Mouse (Mus musculus): ENCODE data around the gene Gstt2.

Gene Gstt2

GRCm38 (mm10) chr10:75837248-75837759 lies at the start of gene Gstt2:
Gene Gstt2, minus strand, starts transcription at chr10:75837424.
- in situ Hi-C loops (cut with MboI, MseI), result no loop called here

DNA sequence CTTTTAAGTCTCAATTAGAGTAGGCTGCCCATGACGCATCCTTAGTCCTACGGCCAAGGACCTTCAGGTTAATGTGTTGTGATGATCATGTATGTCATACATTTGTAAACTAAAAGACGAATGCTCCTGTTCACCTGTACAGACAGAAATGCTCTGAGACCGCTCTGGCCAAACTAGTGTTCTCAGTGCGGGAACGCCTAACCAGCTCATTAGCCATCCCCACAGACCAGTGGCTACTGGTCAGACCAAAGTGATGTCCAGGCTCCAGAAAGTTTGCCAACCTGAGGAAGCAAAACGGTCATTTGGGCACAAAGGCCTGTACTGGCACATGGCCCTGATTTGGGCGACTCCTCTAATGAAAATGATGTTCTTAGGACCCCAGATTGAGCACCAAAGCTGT lies 47.5 kb upstream of the Gstt2 start:
- in situ Hi-C loops (cut with MboI, MseI), result loop anchor here (5.0 kb wide), 1 partner anchor 68 kb away; the partner anchor contains the start of gene Gm5134

GRCm38 (mm10) chr10:75883232-75883552 lies 46.0 kb upstream of the Gstt2 start:
- in situ Hi-C loops (cut with MboI, MseI), result no loop called here

- in situ Hi-C loops (cut with MboI, MseI), result no loop called here
Observed at GRCm38 (mm10) chr10:75882433-75883231, 45.4 kb upstream of the Gstt2 start.

DNA sequence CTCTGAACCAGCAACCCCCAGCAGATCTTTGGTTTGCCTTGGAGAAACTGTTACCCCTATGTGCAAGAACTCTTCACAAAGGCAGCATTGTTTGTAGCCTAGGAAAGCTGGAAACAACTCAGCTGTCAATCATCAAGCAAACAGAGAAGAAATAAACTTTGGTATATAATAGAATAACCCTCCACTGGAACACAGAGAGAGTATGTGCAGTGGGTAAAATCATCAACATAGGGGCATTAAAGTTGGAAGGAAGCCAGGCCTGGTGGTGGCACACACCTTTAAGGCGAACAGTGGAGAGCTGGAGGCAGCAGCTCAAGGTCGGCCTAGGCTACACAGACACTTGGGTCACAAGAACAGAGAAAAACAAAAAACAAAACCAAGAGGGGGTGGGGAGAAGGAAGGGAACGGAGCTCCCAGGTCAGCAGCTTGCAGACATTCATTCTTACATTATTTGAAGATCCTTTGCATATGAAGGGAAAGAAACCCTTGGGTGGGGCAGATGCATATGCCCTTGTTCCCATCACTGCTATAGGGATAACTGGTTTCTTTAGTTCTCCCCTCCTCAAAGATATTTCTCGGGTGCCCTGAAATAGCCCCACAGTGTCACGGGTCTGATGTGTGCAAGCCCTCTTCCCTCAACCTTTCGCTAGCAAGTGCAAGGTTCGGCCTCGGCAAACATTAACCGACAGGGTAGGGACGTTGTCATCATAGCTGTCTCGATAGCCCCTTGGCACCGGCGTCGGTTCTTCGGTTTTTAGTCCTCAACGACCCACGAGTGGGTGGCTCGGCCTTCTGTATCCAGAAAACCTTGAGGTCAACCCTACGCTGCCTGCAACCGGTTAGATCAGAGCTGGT lies 44.6 kb upstream of the Gstt2 start:
- in situ Hi-C loops (cut with MboI, MseI), result no loop called here

DNA sequence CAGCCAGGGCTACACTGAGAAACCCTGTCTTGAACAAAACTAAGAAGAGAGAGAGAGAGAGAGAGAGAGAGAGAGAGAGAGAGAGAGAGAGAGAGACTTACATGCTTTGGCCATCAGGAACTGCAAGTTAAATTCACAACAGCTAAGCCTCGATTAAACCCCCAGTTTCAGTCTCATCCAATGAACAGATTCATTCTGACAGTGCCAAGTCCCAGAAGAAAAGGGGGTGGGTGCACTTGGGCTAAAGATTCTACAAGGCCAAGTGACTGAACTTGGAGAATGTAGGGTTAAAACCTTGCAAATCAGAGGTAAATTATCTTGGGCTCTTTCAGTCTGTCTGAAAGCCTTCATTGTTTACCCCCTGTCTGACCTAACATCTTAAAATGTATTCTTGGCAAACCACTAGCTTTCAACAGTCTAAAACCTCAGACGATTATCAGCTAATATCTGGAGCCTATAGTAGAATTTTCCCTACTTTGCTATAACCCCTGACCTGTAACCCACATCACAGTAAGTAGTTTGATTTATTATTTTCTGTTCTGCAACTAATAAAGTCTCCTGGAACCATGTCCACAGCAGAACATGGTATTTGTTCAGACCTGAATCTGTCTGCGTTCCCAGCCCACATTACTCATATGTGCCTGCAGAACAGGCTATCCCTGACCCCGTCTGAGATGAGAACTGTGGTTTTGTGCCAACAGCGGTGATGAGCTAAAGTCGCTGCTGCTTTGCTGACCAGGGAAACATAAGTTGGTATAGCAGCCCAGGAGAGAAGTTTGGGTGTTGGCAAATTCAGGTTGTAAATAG lies 43.8 kb upstream of the Gstt2 start:
- in situ Hi-C loops (cut with MboI, MseI), result no loop called here

DNA sequence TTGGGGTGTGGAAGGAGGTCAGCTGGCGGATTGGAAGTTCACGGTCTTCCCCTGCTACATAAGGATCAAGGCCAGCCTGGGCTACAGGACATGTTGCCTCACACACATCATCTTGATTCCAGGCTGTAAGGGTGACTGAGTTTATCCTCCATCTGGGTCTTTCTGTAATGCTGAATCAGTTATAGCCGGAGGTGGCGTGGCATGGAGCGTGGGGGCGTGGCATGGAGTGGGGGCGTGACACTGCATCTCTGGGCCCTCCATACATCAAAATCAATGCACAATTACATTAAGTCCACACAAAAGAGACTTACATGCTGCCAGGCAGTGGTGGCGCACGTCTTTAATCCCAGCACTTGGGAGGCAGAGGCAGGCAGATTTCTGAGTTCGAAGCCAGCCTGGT lies 43.1 kb upstream of the Gstt2 start:
- in situ Hi-C loops (cut with MboI, MseI), result no loop called here

- in situ Hi-C loops (cut with MboI, MseI), result no loop called here
Observed at GRCm38 (mm10) chr10:75878836-75879235, 41.6 kb upstream of the Gstt2 start.

DNA sequence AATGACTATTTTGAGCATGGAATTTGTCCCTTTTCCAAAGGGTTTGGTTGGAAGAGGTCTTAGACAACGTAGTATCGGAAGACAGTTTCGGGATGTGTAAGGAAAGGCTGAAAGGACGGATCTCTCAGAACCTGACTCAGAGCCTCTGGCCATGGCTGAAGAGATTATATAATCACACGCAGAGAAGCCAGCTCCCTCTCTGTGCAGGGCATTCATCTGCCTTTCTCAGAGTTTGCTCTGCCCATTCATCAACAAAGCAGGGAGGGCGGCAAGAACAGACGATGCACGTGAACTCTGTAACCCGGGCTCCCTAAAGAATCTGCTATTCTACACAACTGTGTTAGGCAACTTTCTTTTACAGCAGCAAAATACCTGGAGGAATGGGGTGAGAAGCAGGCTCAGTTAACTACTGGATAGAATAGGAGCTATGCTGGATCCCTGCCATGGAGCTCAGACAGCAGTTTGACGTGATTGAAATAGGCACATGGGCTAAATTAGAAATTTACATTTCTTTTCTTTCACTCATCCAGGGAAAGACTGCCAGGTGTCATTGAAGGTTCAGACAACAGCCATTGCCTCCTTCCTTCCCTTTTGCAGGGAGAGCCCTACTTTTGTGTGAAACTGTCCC lies 36.4 kb upstream of the Gstt2 start:
- in situ Hi-C loops (cut with MboI, MseI), result no loop called here

GRCm38 (mm10) chr10:75872915-75873542 lies 35.8 kb upstream of the Gstt2 start:
- in situ Hi-C loops (cut with MboI, MseI), result no loop called here

DNA sequence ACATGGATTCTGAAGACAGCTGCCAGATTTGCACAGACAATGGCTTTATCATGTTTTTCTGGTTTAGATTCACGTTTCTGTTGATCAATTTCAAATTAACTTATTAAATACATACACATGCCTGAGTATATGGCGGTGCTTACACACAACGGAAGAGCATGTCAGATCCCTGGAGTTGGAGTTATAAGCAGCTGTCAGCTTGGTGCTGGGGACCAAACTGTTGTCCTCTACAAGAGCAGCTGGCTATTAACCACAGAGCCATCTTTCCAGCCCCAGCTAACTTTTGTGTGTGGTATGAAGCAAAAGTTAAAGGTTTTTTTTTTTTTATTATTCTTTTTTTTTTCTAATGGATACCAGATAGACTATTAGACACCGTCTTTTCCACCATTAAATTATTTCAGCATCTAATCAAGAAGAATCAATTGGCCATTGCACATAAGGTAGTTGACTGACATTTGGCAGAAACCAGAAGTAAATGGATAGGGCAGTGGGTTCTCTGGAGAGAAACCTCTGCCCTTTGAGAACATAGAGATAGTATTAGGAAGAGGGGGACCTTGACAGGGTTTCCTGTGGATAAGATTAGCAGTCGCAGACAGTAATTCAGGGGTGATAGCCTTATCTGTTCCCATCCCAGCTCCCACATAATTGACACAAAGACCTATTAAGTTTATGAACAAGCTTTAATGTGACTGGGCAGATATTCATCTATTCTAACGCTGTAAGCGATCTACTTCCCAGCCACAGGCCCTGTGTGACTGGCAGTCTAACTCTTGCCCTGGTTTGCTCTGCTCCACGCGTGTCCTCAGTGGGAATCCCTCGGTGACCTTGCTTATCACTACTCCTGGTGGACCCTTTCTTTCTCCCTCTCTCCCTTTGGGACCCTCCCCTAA lies 35.0 kb upstream of the Gstt2 start:
- in situ Hi-C loops (cut with MboI, MseI), result no loop called here

- in situ Hi-C loops (cut with MboI, MseI), result no loop called here
Observed at GRCm38 (mm10) chr10:75861587-75861986, 24.4 kb upstream of the Gstt2 start.

DNA sequence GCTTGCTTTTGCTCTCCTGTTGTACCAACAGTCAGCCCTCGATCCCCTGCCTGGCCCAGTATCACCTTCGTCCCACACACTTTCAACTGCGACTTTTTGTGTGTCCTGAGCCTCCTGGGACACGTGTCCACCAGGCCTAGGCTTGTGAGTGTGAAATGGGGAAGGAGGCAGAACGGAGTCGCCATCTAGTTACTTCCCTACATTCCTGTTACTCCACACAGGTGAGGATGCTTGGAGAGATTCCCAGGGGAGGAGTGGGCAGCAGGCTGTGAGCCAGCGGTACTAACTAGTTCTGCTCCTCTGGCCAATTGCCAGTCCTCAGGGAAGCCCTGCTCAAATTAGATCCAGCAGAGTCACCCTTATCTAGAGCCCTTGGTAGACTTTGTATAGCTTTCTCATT lies 23.5 kb upstream of the Gstt2 start:
- in situ Hi-C loops (cut with MboI, MseI), result no loop called here

DNA sequence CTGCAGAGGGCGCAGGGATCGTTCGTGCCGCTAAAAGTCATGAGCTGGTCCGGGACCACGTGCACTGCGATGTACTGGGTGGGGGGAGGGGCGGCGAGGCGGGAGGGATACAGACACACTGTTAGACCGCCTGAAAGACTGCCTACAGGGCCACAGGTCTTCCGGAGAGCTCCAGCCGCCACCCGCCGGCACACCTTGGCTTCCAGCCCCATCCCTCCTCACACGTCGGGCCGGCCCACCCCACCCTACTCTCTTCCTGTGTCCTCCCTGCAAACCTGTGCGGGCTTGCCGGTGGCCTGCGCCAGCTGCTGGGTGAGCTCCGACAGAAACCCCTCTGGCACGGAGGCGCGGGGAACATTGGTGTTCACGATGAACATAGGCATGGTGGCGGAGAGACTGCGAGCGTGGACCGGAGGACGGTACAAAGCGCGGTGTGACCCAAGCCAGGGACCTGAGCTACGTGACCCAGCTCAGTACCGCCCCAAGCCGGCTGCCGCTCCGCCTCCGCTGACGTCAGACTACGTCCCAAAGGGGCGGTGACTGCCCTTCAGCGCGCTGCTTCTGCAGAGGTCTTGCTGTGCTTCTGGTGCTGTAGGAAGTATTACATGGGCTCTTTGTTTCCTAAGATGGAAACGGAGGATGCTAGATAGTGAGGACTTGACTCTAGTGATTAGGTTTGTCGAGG lies 22.7 kb upstream of the Gstt2 start, which contains the start of gene Mif:
Gene Mif, minus strand, starts transcription at position 455 of the 685 bp plus-strand sequence.
- in situ Hi-C loops (cut with MboI, MseI), result loop anchor here (5.0 kb wide), 2 partner anchors 118 to 273 kb away; partner anchors contain the start of gene Ggt5

DNA sequence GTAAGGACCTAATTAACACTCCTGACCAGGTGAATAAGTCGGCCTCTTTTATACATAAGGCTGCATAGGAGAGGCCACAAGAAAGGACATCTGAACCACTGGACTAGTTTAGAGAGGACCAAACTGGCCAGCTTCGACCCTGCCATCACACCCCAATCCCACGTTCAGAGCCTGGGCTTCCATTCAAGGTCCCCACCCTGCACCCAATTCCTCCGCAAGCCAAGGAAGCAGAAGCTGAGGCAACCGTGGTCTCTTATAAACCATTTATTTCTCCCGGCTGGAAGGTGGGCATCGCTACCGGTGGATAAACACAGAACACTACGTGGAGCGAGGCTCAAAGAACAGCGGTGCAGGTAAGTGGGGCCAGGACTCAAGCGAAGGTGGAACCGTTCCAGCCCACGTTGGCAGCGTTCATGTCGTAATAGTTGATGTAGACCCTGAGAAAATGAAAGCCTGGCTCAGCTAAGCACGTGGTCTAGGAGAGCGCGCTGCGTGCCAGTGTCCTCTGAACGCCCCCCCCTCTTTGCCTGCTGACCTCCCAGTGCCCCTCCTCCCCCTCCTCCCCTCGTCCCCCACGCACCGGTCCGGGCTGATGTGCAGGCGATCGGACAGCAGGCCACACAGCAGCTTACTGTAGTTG lies 22.0 kb upstream of the Gstt2 start:
- in situ Hi-C loops (cut with MboI, MseI), result loop anchor here (5.0 kb wide), 2 partner anchors 117 to 272 kb away; partner anchors contain the start of gene Ggt5

GRCm38 (mm10) chr10:75857598-75857997 lies 20.4 kb upstream of the Gstt2 start:
- in situ Hi-C loops (cut with MboI, MseI), result loop anchor here (5.0 kb wide), 2 partner anchors 115 to 270 kb away; partner anchors contain the start of gene Ggt5

- in situ Hi-C loops (cut with MboI, MseI), result loop anchor here (5.0 kb wide), 2 partner anchors 115 to 270 kb away; partner anchors contain the start of gene Ggt5
Observed at GRCm38 (mm10) chr10:75856976-75857375, 19.8 kb upstream of the Gstt2 start.
